Mouse (Mus musculus) midbrain, embryonic 13.5 days (tissue): ENCODE data around the gene Dnm1. TPM values are rescaled to one million over a fixed set of nuclear protein-coding genes. Genes with fewer than 3 reads are reported as not detected.
"Not testable (repeated sequence)": the region's sequence is repeated elsewhere in the genome, so short reads cannot be mapped to it uniquely, and the experiment has no call there.

Experiments used
- ATAC-seq: fragments of 200-750 bp; cut with Nextera tagmentation; 2 replicates; pipeline ENCODE4 v1.8.0; 2017; ENCODE audit warnings: mild to moderate bottlenecking, moderate TSS enrichment, moderate library complexity
- H3K27ac ChIP-seq: fragments of 300-500 bp; sonication (generic); 2 replicates; pipeline ENCODE4 v1.5.1; 2015; ENCODE audit warnings: inconsistent platforms, mild to moderate bottlenecking, moderate library complexity
- H3K27me3 ChIP-seq: fragments of 300-500 bp; sonication (generic); 2 replicates; pipeline ENCODE4 v1.6.1; 2015; ENCODE audit warnings: mild to moderate bottlenecking, inconsistent platforms
- H3K36me3 ChIP-seq: fragments of 300-500 bp; sonication (generic); 2 replicates; pipeline ENCODE4 v1.6.1; 2015; ENCODE audit warnings: mild to moderate bottlenecking, inconsistent platforms
- H3K4me1 ChIP-seq: fragments of 300-500 bp; sonication (generic); replicated peaks from 2 replicates; pipeline ENCODE4 v1.6.1; 2015; ENCODE audit warnings: inconsistent platforms
- H3K4me2 ChIP-seq: fragments of 300-500 bp; sonication (generic); replicated peaks from 2 replicates; pipeline ENCODE4 v1.6.1; 2015; ENCODE audit warnings: moderate library complexity, mild to moderate bottlenecking, inconsistent platforms
- H3K4me3 ChIP-seq: fragments of 300-500 bp; sonication (generic); replicated peaks from 2 replicates; pipeline ENCODE4 v1.5.1; 2015; ENCODE audit warnings: mild to moderate bottlenecking, inconsistent platforms
- H3K9ac ChIP-seq: fragments of 300-500 bp; sonication (generic); replicated peaks from 2 replicates; pipeline ENCODE4 v1.6.1; 2015; ENCODE audit warnings: mild to moderate bottlenecking, inconsistent platforms
- H3K9me3 ChIP-seq: fragments of 300-500 bp; sonication (generic); 2 replicates; pipeline ENCODE4 v1.6.1; 2016; ENCODE audit warnings: mild to moderate bottlenecking, inconsistent platforms
- WGBS: fragments of 180-500 bp; shearing (Covaris S2); methylation state at CpG from one replicate; pipeline ENCODE4 v1.1.7; 2015; 5-methylcytosine and 5-hydroxymethylcytosine counted together
- polyA plus RNA-seq: library from polyadenylated mRNA; unstranded; fragments of >200 nt; fragmentation: Nextera tagmentation; extraction: Ambion mirVana; gene quantifications from 2 replicates; pipeline ENCODE4 v1.2.1, GENCODE M21; 2015

The Dnm1 gene
- polyA plus RNA-seq, 1 experiment from 2014 or later = 41.2 TPM

DNA sequence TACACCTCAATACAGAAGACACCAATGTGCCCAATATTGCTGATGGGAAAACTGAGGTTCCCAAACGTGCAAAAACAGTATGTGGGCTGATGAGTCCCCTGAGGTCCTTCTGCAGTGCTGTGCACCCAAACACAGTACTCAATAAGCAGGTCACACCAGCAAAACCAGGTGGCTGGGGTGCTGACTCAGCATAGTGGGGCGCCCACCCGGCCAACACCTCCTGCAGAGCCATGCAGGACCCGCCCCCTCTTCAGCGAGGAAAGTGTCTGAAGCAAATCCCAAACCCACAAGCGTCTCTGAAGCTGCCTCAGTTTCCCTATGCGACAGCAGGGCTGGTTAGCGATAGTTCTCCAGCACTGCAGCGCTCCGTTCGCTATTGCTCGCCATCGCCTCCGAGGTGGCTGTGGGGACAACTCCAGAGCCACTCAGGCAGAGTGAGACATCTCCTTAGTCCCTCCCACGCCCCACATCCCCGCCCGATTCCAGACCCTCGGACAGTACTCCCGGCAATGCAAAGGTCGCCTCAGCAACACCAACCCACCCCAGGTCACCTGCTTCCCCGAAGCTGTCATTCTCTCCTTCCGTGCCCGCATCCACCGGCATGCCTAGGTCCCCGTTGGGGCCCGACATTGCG, 28.1 kb upstream of the Dnm1 start:
- H3K9me3 ChIP-seq = no peaks in the 10 kb centered on the region
- peak overlapping the region; percentile 70 for H3K4me3 ChIP-seq
- H3K27ac ChIP-seq = peak overlapping the region; percentile 6; the same call in 1 of the 2 replicates
- under 1% methylated on average over 27 of the region's 27 CpGs for WGBS
- peak; percentile 75 for ATAC-seq
- H3K27me3 ChIP-seq = peaks cover 9% of the 10 kb centered on the region
- peaks cover 12% of the 10 kb centered on the region for H3K4me1 ChIP-seq
- peak overlapping the region; percentile 94 for H3K4me2 ChIP-seq
- H3K36me3 ChIP-seq = peaks cover 39% of the 10 kb centered on the region
- peak overlapping the region; percentile 76 for H3K9ac ChIP-seq

- Histone ChIP-seq H3K9me3 (no peaks in the 10 kb centered on the region), H3K4me1 (peaks cover 12% of the 10 kb centered on the region), H3K4me3 (no peak overlapping the region), H3K36me3 (peaks cover 51% of the 10 kb centered on the region), H3K4me2 (no peak overlapping the region), H3K9ac (no peak overlapping the region), H3K27ac (no peak overlapping the region), H3K27me3 (peaks cover 9% of the 10 kb centered on the region)
- ATAC-seq = no peak
- WGBS = 95% methylated on average over 7 of the region's 7 CpGs
These were observed 26.9 kb upstream of the Dnm1 start for GRCm38 (mm10) chr2:32380001-32380500.

DNA sequence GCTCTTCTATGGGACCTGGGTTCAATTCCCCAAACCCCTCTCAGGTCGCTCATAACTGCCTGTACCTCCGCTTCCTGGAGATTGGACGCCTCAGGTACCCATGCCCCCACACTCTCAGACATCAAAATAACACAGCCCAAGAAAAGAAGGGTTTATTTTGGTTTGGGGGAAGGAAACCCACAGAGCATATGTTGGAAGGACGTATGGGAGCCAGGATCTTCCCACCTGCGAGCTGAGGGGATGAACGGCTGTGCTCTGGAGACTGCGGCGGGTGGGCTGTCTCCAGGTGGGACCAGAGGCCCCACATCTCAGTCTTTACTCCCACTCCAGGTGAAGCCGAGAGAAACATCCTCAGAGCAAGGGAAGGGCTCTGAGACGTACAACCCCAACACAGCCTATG, 23.8 kb upstream of the Dnm1 start:
- no peak overlapping the region for H3K27ac ChIP-seq
- H3K9me3 ChIP-seq = no peaks in the 10 kb centered on the region
- ATAC-seq = no peak
- no peak overlapping the region for H3K9ac ChIP-seq
- H3K27me3 ChIP-seq = peaks cover 9% of the 10 kb centered on the region
- H3K4me3 ChIP-seq = no peak overlapping the region
- WGBS = 94% methylated on average over 10 of the region's 10 CpGs
- peaks cover 12% of the 10 kb centered on the region for H3K4me1 ChIP-seq
- H3K4me2 ChIP-seq = no peak overlapping the region
- H3K36me3 ChIP-seq = peaks cover 77% of the 10 kb centered on the region

DNA sequence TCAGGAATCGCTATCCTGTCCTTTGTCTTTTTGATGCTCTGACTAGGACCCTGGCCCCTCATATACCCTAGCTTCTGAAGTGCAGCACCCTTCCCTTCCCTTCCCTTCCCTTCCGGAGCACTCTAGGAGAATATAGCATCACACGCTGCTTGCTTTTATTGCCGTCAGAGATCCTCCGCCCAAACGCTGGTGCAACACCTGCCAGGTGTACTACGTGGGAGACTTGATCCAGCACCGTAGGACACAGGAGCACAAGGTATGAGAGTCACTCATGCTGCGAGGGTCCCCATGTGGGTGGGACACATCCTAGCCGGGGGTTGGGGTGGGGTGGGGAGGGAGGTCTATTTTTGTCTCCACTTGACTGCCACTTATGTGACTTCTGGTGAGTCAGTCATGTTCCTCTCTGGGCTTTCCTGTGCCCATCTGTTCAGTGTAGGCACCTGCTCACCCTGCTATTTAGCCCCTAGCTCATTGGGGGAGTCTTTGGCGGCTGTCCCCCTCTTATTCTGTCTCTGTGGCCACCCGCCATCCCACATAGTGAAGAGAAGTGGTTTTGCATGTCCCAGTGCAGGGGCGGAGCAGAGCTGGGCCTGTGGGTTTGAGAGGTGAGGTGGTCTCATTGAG, 22.3 kb upstream of the Dnm1 start:
- Histone ChIP-seq H3K4me1 (0 out of 2 replicates have a peak, but pooled peaks cover 1% of the 10 kb centered on the region), H3K36me3 (peaks cover 93% of the 10 kb centered on the region), H3K9ac (no peak overlapping the region), H3K9me3 (no peaks in the 10 kb centered on the region), H3K27me3 (peaks cover 9% of the 10 kb centered on the region), H3K4me3 (no peak overlapping the region), H3K27ac (no peak overlapping the region), H3K4me2 (no peak overlapping the region)
- WGBS = 93% methylated on average over 13 of the region's 13 CpGs
- no peak for ATAC-seq

DNA sequence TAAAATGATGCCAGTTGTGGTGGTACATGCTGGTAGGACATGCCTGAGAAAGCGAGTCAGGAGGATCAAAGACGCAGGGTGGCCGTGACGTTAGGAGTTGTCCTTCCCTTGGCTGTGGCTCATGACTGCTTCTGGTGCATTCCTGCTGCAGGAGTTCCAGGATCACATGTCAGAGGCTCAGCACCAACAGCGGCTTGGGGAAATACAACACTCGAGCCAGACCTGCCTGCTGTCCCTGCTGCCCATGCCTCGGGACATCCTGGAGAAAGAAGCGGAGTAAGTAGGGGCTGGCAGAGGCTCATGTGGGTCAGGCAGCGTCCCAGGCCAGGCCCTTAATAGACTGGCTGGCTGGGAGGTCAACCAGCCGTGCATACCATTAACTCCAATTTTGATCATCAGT, 21.1 kb upstream of the Dnm1 start:
- Histone ChIP-seq H3K4me2 (no peak overlapping the region), H3K9ac (no peak overlapping the region), H3K27ac (no peak overlapping the region)

GRCm38 (mm10) chr2:32367315-32367714, 14.2 kb upstream of the Dnm1 start:
- no peaks in the 10 kb centered on the region for H3K27me3 ChIP-seq
- H3K36me3 ChIP-seq = peaks cover 70% of the 10 kb centered on the region
- H3K9ac ChIP-seq = no peak overlapping the region
- no peak overlapping the region for H3K4me3 ChIP-seq
- no peak overlapping the region for H3K27ac ChIP-seq
- WGBS = 93% methylated on average over 5 of the region's 5 CpGs
- ATAC-seq = no peak
- H3K9me3 ChIP-seq = no peaks in the 10 kb centered on the region
- H3K4me2 ChIP-seq = no peak overlapping the region
- peaks cover 14% of the 10 kb centered on the region for H3K4me1 ChIP-seq

More for the DNA sequence above, 21.1 kb upstream of the Dnm1 start:
- WGBS = 89% methylated on average over 10 of the region's 10 CpGs
- H3K27me3 ChIP-seq = peaks cover under 1% of the 10 kb centered on the region; the same call in 1 of the 2 replicates
- no peak for ATAC-seq
- no peaks in the 10 kb centered on the region for H3K9me3 ChIP-seq
- H3K4me3 ChIP-seq = no peak overlapping the region
- no peaks in the 10 kb centered on the region for H3K4me1 ChIP-seq
- peaks cover 95% of the 10 kb centered on the region for H3K36me3 ChIP-seq

DNA sequence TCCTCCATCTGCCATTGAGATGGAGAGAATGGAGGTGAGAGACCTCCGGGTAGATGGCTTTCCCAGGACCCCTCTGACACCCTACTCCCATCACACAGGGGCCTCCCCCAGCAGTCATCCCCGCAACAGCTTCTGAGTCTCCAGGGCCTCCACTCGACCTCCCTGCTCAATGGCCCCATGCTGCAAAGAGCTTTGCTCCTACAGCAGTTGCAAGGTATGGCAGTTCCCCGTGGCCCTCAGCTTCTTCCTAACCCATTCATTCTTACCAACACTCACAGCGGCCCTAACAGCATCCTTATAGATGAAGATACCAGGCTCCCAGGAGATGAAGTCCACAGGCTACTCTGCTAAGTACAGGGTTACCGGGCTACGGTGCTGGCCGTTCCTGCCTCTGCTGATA, 11.0 kb upstream of the Dnm1 start:
- H3K4me3 ChIP-seq = peak overlapping the region; percentile 70
- no peak for ATAC-seq
- peaks cover 38% of the 10 kb centered on the region for H3K36me3 ChIP-seq
- H3K27ac ChIP-seq = no peak overlapping the region
- H3K9ac ChIP-seq = peak overlapping the region; percentile 86; the same call in 1 of the 2 replicates
- peaks cover 24% of the 10 kb centered on the region for H3K4me1 ChIP-seq
- H3K9me3 ChIP-seq = no peaks in the 10 kb centered on the region
- peak overlapping the region; percentile 86 for H3K4me2 ChIP-seq
- peaks cover 11% of the 10 kb centered on the region for H3K27me3 ChIP-seq
- 85% methylated on average over 8 of the region's 8 CpGs for WGBS

DNA sequence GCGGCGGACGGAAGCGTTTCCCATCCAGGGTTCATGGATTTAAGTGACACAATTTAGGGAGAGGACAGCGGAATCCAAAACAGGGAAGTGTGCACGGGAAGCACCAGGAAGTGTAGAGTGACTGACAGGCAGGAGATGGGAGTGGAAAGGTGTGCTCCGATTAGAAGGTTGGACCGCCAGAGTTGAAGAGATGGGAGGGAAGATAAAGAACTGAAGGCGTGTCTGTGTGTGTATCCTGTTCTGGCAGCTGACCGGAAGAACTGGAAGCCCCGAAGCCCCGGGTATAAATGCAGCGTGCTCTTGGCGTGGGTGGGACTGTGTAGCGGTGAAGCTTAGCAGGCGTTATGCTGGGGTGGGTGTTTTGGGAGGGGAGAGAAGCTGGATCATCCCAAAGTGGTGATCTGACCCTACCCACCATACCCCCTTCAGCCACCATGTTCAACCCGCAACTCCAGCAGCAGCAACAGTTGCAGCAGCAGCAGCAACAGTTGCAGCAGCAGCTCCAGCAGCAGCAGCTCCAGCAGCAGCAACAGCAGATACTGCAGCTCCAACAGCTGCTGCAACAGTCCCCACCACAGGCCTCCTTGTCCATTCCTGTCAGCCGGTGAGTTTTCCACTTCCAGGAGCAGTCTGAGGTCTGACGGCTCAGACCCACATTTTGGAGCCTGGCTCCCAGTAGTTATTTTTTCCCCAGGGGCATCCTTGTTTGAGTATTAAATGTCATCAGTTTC, 10.4 kb upstream of the Dnm1 start:
- Histone ChIP-seq H3K4me2 (peak overlapping the region; percentile 86), H3K9me3 (no peaks in the 10 kb centered on the region), H3K9ac (peak overlapping the region; percentile 86), H3K36me3 (peaks cover 33% of the 10 kb centered on the region), H3K4me1 (peaks cover 24% of the 10 kb centered on the region), H3K27ac (peak overlapping the region; percentile 78), H3K27me3 (peaks cover 11% of the 10 kb centered on the region), H3K4me3 (peak overlapping the region; percentile 70)
- peak; percentile 60 for ATAC-seq
- WGBS = 11% methylated on average over 19 of the region's 19 CpGs

DNA sequence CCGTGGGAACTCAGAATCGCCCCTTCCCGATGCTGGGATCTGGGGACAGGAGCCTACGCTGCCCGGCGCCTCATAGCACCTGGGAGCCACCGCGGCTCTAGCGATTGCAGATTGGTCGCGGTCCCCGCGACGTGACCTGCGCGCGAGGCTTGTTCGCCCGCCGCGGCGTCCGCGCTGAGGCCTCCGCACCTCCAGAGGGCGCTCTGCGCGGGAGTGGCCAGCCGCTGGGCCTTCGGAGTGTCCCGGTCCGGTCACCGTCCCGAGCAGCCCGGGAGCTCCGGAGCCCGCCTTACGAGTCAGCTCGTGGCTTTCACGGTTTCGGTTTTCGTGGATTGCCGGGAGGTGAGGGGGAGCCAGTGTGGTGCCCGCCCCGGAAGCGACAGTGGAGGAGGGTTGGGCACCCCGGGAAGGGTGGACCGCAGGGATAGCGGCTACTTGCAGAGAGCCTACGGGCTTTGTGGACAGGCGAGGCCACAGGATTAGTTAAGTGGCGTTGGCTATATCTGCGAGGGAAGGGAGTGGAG, 9.7 kb upstream of the Dnm1 start:
- Histone ChIP-seq H3K4me3 (peak overlapping the region; percentile 70), H3K27ac (peak overlapping the region; percentile 78), H3K27me3 (peaks cover 11% of the 10 kb centered on the region), H3K4me2 (peak overlapping the region; percentile 86), H3K4me1 (peaks cover 24% of the 10 kb centered on the region), H3K9me3 (no peaks in the 10 kb centered on the region), H3K9ac (peak overlapping the region; percentile 86), H3K36me3 (peaks cover 27% of the 10 kb centered on the region)
- WGBS = under 1% methylated on average over 53 of the region's 53 CpGs
- peak; percentile 87 for ATAC-seq

GRCm38 (mm10) chr2:32362274-32362673, 9.1 kb upstream of the Dnm1 start:
- H3K9me3 ChIP-seq, H3K9ac ChIP-seq, ATAC-seq, H3K27ac ChIP-seq: not testable (repeated sequence)
- WGBS = 53% methylated on average over 5 of the region's 5 CpGs
- Histone ChIP-seq H3K4me1 (peaks cover 24% of the 10 kb centered on the region), H3K4me3 (peak overlapping the region; percentile 70), H3K4me2 (peak overlapping the region; percentile 86), H3K36me3 (peaks cover 20% of the 10 kb centered on the region), H3K27me3 (peaks cover 11% of the 10 kb centered on the region)

DNA sequence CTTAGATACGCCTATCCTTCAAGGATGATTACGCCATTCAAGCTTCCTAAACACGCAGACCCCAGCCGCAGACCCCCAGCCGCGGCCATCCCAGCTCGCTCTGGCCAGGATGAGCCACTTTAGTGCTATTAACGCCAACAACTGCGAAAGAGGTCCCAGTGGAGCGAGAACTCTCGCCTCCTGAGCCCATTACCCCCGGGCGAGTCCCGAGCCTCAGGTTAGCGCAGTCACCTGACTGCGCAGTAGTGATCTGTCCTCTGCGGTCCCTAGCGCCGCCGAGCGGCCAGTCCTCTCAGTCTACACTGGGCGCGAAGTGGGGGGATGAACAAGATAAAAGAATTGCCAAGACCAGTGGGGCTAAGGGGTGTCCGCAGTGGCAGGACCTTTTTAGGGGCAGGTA, 8.3 kb upstream of the Dnm1 start:
- WGBS = under 1% methylated on average over 24 of the region's 24 CpGs
- H3K27ac ChIP-seq = no peak overlapping the region
- H3K4me3 ChIP-seq = peak overlapping the region; percentile 34
- H3K4me1 ChIP-seq = peaks cover 24% of the 10 kb centered on the region
- peaks cover 12% of the 10 kb centered on the region for H3K36me3 ChIP-seq
- peaks cover 11% of the 10 kb centered on the region for H3K27me3 ChIP-seq
- H3K4me2 ChIP-seq = peak overlapping the region; percentile 59
- H3K9me3 ChIP-seq = no peaks in the 10 kb centered on the region
- peak overlapping the region; percentile 62 for H3K9ac ChIP-seq
- ATAC-seq = peak; percentile 25; the same call in 1 of the 2 replicates
